Mouse (Mus musculus): ENCODE results near the gene Mpv17.
A peak's percentile ranks its signal among the peaks of the same experiment; 100 is the strongest.

Gene Mpv17

GRCm38 (mm10) chr5:31183678-31184077, 29.6 kb upstream of the Mpv17 start:
- no peak for DNase-seq (ENCODE audit: low read depth)

- no peak for DNase-seq (ENCODE audit: low read depth)
Measured at GRCm38 (mm10) chr5:31181183-31181770, 27.2 kb upstream of the Mpv17 start.

DNA sequence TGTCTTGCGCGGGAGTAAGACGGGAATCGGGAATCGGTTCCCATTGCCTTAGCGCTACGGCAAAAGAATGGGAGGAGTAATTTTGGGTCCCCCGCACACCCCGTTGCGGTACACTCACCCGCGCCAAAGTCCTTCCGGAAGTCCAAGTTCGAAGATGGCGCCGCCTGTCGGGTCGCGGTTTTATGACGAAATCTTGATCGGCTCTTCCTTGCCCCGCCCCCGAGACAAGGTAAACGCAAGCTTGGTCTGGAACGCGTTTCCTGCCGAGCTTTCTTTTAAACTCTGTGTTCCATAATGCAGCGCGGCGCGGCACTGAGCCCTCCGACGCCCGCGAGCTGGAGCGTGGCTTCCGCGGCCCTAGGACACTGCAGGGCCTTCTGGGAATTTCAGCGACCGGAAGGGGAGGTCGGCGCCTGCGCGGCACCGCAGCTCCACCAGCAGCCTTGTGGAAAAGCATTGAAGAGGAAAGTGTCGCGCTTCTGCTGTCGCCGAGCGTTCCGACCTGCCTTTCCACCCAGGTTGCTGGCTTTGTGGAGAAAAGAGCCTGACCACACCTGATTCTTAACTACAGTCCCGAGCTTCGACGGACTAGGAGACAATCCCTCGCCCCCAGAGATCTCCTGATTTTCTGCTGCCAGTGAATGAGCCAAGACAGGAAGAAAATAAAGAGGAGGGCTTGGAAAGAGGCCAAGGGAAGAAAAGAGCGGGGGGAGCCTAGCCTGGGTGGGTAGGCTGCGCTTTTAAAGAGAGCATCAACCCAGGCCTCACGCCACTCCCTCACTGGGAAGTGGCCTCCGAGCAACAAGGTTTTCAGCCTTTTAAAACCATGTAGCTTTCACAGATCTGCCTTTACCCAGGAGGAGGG, 25.9 kb upstream of the Mpv17 start, which contains the start of the genes Gm29609 and Gtf3c2:
TSS of gene Gm29609 (minus strand) at position 146 of the 865 bp plus-strand sequence.
TSS of gene Gtf3c2 (minus strand) at position 379 of the 865 bp plus-strand sequence.
- peak; percentile 92 for DNase-seq (ENCODE audit: low read depth)

DNA sequence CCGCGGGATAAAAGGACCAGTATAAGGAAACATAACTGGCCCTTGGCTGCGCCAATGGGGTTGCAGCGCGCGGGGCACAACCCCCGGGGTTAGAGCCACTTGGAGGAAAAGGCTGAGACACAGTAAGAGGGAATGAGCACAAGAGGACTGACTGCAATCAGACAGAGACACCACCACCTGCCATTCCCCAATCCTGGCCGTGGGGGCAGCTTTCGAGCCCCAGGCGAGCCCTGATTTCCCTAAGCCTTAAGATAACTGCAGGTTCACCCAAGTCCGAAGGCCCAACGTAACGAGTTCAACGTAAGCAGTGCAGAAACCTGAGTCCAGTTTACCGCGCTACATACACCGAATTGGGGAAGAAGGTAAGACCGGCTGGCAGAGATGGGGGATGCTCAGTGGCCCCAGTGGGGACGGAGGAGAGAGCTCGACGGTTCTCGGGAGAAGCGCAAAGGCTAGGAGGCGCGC, 25.3 kb upstream of the Mpv17 start:
- DNase-seq (ENCODE audit: low read depth), result no peak

DNA sequence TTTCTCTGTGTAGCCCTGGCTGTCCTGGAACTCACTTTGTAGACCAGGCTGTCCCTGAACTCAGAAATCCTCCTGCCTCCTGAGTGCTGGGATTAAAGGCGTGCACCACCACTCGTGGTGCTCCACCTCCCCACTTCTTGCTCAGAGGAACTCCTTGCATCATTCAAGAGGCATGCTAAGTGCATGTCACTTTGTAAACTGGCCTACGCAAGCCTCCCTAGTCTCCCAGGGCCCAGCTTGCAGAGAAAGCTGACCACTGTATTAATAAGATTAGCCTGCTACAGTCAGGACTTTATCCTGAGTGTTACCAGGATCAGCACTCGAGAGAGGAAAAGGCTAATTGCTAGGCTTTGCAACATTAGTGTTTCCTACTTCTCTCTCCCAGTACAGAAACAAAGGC, 14.6 kb upstream of the Mpv17 start:
- DNase-seq (ENCODE audit: low read depth), result no peak

GRCm38 (mm10) chr5:31164878-31165277, 10.8 kb upstream of the Mpv17 start:
- no peak for DNase-seq (ENCODE audit: low read depth)

GRCm38 (mm10) chr5:31162462-31162861, 8.4 kb upstream of the Mpv17 start:
- no peak for DNase-seq (ENCODE audit: low read depth)

- DNase-seq (ENCODE audit: low read depth), result no peak
Measured at GRCm38 (mm10) chr5:31153516-31154151, 417 bp downstream of the Mpv17 start.

DNA sequence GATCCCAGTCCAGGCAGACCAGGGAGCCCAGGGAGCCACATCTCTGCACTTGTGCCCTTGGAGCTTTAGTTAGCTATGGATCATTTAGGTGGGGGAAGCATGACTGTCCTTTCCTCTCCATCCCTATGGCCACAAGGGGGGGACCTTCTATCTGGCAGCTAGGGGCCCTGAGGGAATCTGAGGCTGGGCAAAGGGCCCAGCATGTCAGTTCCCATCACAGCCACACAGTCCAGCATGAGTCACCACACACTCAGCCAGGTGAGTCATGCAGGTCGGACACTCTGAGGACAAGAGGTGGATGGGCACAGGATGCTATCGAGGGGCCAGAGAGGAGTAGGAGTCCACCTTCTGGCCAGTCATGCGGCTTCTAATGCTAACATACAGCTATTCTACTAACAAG, 2.3 kb downstream of the Mpv17 start:
- peak; percentile 53 for DNase-seq (ENCODE audit: low read depth)

GRCm38 (mm10) chr5:31149781-31150180, 4.3 kb downstream of the Mpv17 start:
- no peak for DNase-seq (ENCODE audit: low read depth)

DNA sequence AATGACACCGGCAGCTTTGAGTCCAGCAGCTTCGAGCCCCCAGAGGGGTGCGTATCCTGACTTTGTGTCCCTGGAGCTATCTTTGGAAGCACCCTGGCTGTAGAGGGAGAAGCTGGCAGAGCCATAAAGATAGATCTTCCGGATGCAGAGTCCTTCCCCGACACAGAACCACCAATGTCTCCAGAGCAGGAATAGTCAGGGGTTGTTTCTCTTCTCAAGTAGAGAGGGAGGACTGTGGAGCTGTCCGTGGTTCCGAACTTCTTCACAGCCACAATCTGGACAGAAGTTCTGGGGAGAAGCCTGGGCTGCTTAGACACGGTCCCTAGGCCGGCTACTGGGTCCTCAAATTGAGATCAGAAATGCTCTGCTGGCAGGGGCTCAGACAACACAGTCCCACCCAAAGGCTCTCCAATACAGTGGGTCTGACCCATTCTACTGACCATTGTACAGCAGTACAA, 15.1 kb downstream of the Mpv17 start:
- no peak for DNase-seq (ENCODE audit: low read depth)

GRCm38 (mm10) chr5:31138241-31138967, 15.6 kb downstream of the Mpv17 start, which contains the start of gene Ucn:
Gene Ucn, minus strand, starts transcription at chr5:31138829.
- no peak for DNase-seq (ENCODE audit: low read depth)

DNA sequence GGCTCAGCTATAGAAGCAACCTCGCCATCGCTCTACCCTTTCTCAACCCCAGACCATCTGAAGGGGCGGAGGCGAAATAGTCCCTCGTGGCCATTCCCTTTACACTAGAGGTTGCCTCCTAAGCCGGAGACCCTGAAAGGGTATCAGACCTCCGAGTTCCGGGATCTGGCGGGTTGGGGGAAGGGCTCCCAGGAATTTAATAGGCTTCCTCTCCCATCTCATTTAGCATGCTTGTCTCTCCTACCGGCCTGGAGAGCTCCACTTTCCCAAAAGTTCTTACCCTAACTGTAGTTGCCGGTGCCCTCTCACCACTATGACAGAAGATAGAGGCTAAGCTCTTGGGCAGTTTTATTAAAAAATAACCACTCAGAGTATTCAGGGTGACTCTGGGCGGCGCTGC, 16.4 kb downstream of the Mpv17 start:
- DNase-seq (ENCODE audit: low read depth), result no peak

- DNase-seq (ENCODE audit: low read depth), result no peak
Measured at GRCm38 (mm10) chr5:31136730-31137424, 17.2 kb downstream of the Mpv17 start.

DNA sequence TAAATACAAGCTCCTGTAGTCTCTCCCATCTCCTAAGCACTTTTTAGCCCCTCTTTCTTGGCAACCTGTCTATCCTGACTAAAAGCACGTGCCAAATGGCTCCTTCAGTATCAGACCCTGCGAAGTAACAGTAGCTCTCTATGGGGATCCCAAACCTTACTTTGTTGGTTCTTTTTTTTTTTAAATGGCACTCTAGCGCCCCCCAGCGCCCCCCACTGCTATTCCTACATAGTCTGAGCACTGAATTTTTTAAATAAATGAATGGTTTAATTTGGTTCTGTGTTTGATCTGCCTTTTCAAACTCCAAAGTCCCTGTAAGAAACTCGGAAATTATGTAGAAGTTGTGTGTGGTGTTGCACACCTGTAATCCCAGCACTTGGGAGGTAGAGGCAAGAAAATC, 28.0 kb downstream of the Mpv17 start:
- DNase-seq (ENCODE audit: low read depth), result no peak

DNA sequence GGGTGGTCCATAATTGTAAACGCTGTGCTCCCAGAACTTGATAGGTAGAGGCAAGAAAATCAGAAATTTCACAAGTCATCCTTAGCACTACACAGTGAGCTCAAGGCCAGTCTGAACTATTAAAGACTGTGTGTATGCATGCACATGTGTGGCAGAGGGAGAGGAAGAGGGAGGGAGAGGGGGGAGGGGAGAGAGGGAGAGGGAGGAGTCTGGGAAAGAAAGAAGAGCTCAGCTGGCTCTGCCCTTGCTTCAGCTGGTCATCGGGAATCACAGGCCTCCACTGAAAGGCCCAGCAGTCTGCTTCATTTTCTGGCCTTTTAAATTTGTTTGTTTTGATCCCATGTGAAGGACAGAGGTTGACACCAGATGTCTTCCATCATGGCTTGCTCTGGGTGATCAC, 30.6 kb downstream of the Mpv17 start:
- no peak for DNase-seq (ENCODE audit: low read depth)

DNA sequence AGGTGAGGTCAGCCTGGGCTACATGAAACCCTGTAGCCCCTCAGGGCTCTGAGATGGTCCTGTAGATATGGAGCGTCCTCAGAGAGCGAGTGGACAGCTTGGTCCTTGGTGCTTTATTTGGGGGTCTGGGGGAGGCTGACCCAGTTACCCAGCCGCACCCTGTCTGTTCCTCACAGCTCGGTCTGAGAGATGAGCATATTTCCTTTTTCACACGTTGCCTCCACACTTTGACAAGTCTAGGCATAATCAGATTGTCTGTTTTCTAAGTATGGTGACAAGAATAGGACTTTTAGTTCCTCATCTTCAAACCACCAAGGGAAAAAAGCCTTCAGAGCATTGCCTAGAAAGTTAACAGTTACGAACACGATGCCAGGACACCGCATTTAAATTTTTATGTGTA, 32.9 kb downstream of the Mpv17 start:
- DNase-seq (ENCODE audit: low read depth), result no peak

DNA sequence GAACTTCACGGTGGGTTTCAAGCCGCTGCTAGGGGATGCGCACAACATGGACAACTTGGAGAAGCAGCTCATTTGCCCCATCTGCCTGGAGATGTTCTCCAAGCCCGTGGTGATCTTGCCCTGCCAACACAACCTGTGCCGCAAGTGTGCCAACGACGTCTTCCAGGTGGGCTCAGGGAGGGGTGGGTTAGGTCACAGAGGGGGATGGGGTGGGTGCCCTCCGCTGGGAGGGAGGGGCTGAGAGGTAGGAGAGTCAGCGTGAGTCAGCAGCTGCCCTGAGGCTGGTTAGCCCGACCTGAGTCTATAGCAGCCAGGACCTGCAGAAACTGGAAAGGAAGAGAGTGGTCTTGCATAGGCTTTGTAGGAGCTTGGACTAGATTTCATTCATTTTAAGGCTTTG, 37.1 kb downstream of the Mpv17 start:
- no peak for DNase-seq (ENCODE audit: low read depth)

GRCm38 (mm10) chr5:31116354-31116753, 37.7 kb downstream of the Mpv17 start, which contains the start of gene Trim54:
Gene Trim54, plus strand, starts transcription at chr5:31116712.
- DNase-seq (ENCODE audit: low read depth), result no peak

- DNase-seq (ENCODE audit: low read depth), result peak; percentile 7
Measured at GRCm38 (mm10) chr5:31110781-31111180, 43.3 kb downstream of the Mpv17 start.

GRCm38 (mm10) chr5:31108000-31108490, 46.0 kb downstream of the Mpv17 start, which contains the start of gene Slc30a3:
Gene Slc30a3, minus strand, starts transcription at chr5:31108237.
- no peak for DNase-seq (ENCODE audit: low read depth)

Measured in fibroblast of lung, adult 2 months (primary cell).